In genomic region chr9:41073196-41074009, GRCm38 (mm10) we compare ENCODE assay signal across 10 mouse cellular contexts.
A peak's percentile ranks its signal among the peaks of the same experiment; 100 is the strongest.
DNase-seq lines count a peak whose midpoint lies in the region; ATAC-seq and TF ChIP-seq lines count a peak whose summit lies in the region.
"Had no signal": no experiment of that assay in that cellular context is flagged by ENCODE, and none has a peak within 500 bp of the region (broad histone marks: within the 10 kb centered on the region; RNA-seq: fewer than 3 reads in every experiment).

No protein-coding gene starts in this region.

- ATAC-seq in heart, embryonic 14.5 days (ENCODE audit: insufficient number of reproducible peaks, insufficient read depth, low FRiP score, low read depth), result 0 out of 2 replicates have a peak, but pooled peaks have one; percentile 19
- ATAC-seq in megakaryocyte-erythroid progenitor cell, adult 5-6 weeks (replicated peaks; ENCODE audit: low FRiP score, low TSS enrichment, poor library complexity, severe bottlenecking), result peak; percentile 87
- ATAC-seq: forebrain, embryonic 14.5 days had no signal

- no peaks in the 10 kb centered on the region for H3K27me3 ChIP-seq in heart, embryonic 14.5 days (ENCODE audit: control insufficient read depth, insufficient read depth, low read length)

- H3K36me3 ChIP-seq in heart, embryonic 14.5 days (ENCODE audit: control insufficient read depth, insufficient read depth, low read length), result no peaks in the 10 kb centered on the region

- H3K9ac ChIP-seq in heart, embryonic 14.5 days (ENCODE audit: low read length), result no peak overlapping the region

- no peak overlapping the region for H3K4me3 ChIP-seq in lung, adult 2 months (replicated peaks; ENCODE audit: extremely low read depth, low read depth, low read length)
- H3K4me3 ChIP-seq in heart, embryonic 14.5 days (ENCODE audit: control insufficient read depth in 1 of 2, insufficient read depth in 1 of 2, low read depth in 1 of 2, low read length in 2 of 2), result no peak overlapping the region

- H3K4me1 ChIP-seq in lung, adult 2 months (ENCODE audit: control insufficient read depth, insufficient read depth, low read length), result no peaks in the 10 kb centered on the region
- peaks cover 21 to 34% of the 10 kb centered on the region in 2 experiments for H3K4me1 ChIP-seq in heart, embryonic 14.5 days (ENCODE audit: control insufficient read depth in 2 of 2, insufficient read depth in 2 of 2, low read length in 2 of 2)

- H3K4me2 ChIP-seq in heart, embryonic 14.5 days (ENCODE audit: low read length), result 0 out of 2 replicates have a peak overlapping the region, but pooled peaks have one; percentile 12

- no peak for TF ChIP-seq POLR2A in lung, adult 2 months (IDR thresholded peaks at IDR 0.05; ENCODE audit: borderline replicate concordance, extremely low read depth, low read depth, low read length)

- 69% methylated on average over 19 of the region's 19 CpGs for WGBS in lung, adult 2 months
- WGBS in heart, embryonic 14.5 days, result 62% methylated on average over 19 of the region's 19 CpGs

- peak; percentile 67 for DNase-seq in lung, postnatal 25 days (ENCODE audit: low spot score)
- DNase-seq in lung, adult 2 months, result no peak
- DNase-seq in thymus, postnatal 4 days, result peak; percentile 73
- no peak for DNase-seq in left cerebral cortex, adult 9 months (ENCODE audit: low spot score in 2 of 2)
- DNase-seq in left cerebral cortex, adult 11 months (ENCODE audit: low spot score), result no peak
- DNase-seq in urinary bladder, postnatal 10 days (ENCODE audit: low spot score), result no peak
- DNase-seq: right cerebral cortex, adult 18-20 months had no signal

- no peaks in the 10 kb centered on the region for H3K9me3 ChIP-seq in heart, embryonic 14.5 days (ENCODE audit: control insufficient read depth, low read length)

- peak overlapping the region; percentile 5 to 8; a peak in 3 of 4 replicates for H3K27ac ChIP-seq in heart, embryonic 14.5 days (replicated peaks in 1 of 2; ENCODE audit: control insufficient read depth in 1 of 2, insufficient read depth in 1 of 2, low read depth in 2 of 2, low read length in 2 of 2)

- TF ChIP-seq CTCF in lung, adult 2 months (IDR thresholded peaks at IDR 0.05; ENCODE audit: insufficient read depth, low read length), result no peak

Comparison
In these comparisons a context has a peak if more than half of its experiments do, and no peak if none do; other contexts are left out.
1. DNase-seq: peak in lung, postnatal 25 days (single experiment) and thymus, postnatal 4 days (single experiment); none in lung, adult 2 months (single experiment), left cerebral cortex, adult 9 months (0 of 2), left cerebral cortex, adult 11 months (single experiment) and urinary bladder, postnatal 10 days (single experiment).